Mouse (Mus musculus): ENCODE results near the gene 2410004B18Rik. TPM values are rescaled to one million over a fixed set of nuclear protein-coding genes. Genes with fewer than 3 reads are reported as not detected.

Gene 2410004B18Rik
- polyA plus RNA-seq, 1 experiment from 2014 or later: 52.7 TPM

DNA sequence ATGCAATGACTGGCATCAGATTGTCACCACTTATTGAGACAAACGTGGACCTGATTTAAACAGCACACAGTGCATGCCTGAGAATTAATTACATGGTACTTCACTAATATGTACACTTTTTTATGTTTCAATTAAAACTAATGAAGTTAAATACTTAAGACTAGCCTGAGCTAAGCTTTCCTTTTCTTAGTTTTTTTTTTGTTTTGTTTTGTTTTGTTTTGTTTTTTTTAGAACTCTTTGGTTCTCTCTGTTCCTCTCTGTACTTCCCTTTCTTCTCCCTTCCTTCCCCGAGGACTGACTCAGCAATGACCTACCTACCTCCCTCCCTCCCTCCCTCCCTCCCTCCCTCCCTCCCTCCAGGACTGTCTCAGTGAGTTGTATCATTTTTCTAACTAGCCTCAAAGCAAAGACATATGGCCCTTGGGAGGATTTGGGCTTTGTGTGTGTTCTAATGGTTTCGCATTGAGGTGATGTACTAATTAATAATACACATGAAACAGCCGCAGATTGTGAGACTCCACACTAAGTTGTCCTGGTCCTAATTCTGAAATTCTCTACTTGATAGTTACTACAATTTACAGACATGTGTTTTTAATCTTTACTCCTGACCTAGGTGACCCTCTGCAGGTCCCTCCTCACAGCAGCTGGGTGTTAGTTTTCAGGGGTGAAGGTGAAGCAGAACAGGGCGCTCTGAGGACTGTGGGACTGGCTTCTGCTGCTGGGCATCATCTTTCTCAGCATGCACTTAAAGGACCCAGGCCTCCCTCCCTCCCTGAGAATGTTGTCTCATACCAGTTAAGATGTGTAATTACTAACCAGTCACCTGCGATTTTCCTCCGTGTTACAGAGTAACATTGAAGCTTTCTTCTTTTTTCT, 8.1 kb upstream of the 2410004B18Rik start:
- Histone ChIP-seq H3K27ac (ENCODE audit: low read depth) (no peak overlapping the region), H3K4me1 (ENCODE audit: insufficient read depth) (peaks cover 9% of the 10 kb centered on the region; the same call in 1 of the 2 replicates), H3K9me3 (ENCODE audit: low read depth, low read length) (no peaks in the 10 kb centered on the region), H3K9ac (no peak overlapping the region), H3K27me3 (ENCODE audit: insufficient read depth, low read length) (no peaks in the 10 kb centered on the region), H3K36me3 (ENCODE audit: insufficient read depth) (peaks cover 52% of the 10 kb centered on the region), H3K4me3 (ENCODE audit: low read depth, low read length) (no peak overlapping the region), H3K4me2 (no peak overlapping the region)
- 67% methylated on average over 7 of the region's 7 CpGs for WGBS
- DNase-seq (no peak), ATAC-seq (ENCODE audit: insufficient read depth) (no peak)
- no peak for TF ChIP-seq CTCF (IDR thresholded peaks at IDR 0.05; ENCODE audit: low read depth)

DNA sequence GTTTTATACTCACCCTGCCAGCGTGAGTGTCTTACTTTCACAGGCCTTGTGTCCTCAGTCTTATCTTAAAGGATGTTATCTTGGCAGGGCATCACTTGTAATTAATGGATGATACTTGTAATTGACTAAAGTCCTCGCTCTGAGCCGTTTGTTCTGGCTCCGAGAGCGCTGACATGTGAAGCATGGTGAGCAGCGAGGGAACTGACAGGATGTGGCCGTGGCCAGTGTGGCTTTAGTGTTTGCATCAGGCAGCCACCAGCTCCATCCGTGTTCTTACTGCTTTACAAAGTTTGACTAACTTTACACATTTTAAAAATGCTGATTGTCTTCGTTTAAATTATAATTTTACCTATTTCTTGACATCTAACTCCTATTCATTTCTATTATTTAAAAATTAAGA, 4.0 kb upstream of the 2410004B18Rik start:
- TF ChIP-seq CTCF (IDR thresholded peaks at IDR 0.05; ENCODE audit: low read depth): no peak
- Histone ChIP-seq H3K9me3 (ENCODE audit: low read depth, low read length) (no peaks in the 10 kb centered on the region), H3K36me3 (ENCODE audit: insufficient read depth) (peaks cover 46% of the 10 kb centered on the region), H3K4me2 (no peak overlapping the region), H3K9ac (no peak overlapping the region), H3K27ac (ENCODE audit: low read depth) (no peak overlapping the region), H3K27me3 (ENCODE audit: insufficient read depth, low read length) (no peaks in the 10 kb centered on the region), H3K4me1 (ENCODE audit: insufficient read depth) (peaks cover 1% of the 10 kb centered on the region; the same call in 1 of the 2 replicates), H3K4me3 (ENCODE audit: low read depth, low read length) (no peak overlapping the region)
- WGBS: 42% methylated on average over 9 of the region's 9 CpGs
- ATAC-seq (ENCODE audit: insufficient read depth) (no peak), DNase-seq (no peak)

DNA sequence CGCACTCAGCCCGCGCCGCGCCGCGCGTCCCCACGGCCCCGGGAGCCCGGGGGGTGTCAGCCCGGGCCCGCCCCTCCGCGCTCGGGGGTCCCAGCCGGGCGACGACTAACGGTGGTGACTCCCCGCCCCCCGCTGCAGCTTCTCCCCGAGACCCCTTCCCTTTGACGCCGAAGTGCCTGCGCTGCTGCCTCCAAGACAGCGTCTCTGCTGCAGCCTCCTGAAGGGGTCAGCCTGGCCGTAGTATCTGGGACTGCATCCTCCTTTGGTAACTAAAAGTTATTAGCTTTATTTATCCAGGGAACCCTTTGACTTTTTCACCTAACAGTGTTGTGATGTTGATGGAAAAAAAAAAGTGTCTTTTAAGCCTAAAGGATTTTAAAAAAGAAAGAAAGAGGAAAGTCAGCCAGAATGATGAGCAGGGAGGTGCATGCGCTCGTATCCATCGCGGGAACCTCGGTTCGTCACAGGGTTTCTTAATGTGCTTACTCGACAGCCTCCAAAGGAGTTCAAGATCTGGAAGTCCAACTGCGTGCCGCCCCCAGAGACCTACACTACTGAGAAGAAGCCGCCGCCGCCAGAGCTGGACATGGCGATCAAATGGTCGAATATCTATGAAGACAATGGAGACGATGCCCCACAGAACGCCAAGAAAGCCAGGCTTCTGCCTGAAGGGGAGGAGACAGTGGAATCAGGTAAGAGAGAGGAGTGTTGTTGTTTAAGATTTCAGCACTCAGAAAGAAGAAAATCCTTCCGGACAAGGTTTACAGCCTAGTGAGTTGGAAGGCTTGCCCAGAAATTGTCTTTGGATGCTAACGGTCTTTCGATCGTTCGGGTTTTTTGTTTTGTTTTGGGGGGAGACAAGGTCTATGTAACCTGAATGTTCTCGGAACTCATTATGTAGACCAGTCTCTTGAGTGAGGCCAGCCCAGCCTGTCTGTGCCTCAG, 863 bp downstream of the 2410004B18Rik start:
- Histone ChIP-seq H3K4me3 (ENCODE audit: low read depth, low read length) (peak overlapping the region; percentile 96), H3K36me3 (ENCODE audit: insufficient read depth) (peaks cover 34% of the 10 kb centered on the region), H3K9ac (peak overlapping the region; percentile 88), H3K4me1 (ENCODE audit: insufficient read depth) (peaks cover 11% of the 10 kb centered on the region; the same call in 1 of the 2 replicates), H3K4me2 (peak overlapping the region; percentile 86), H3K9me3 (ENCODE audit: low read depth, low read length) (no peaks in the 10 kb centered on the region), H3K27me3 (ENCODE audit: insufficient read depth, low read length) (no peaks in the 10 kb centered on the region), H3K27ac (ENCODE audit: low read depth) (no peak overlapping the region)
- WGBS: 18% methylated on average over 49 of the region's 50 CpGs
- ATAC-seq (ENCODE audit: insufficient read depth): peak; percentile 22
- peak; percentile 29; the same call in 1 of the 2 replicates for TF ChIP-seq CTCF (IDR thresholded peaks at IDR 0.05; ENCODE audit: low read depth)
- peak; percentile 49 for DNase-seq

DNA sequence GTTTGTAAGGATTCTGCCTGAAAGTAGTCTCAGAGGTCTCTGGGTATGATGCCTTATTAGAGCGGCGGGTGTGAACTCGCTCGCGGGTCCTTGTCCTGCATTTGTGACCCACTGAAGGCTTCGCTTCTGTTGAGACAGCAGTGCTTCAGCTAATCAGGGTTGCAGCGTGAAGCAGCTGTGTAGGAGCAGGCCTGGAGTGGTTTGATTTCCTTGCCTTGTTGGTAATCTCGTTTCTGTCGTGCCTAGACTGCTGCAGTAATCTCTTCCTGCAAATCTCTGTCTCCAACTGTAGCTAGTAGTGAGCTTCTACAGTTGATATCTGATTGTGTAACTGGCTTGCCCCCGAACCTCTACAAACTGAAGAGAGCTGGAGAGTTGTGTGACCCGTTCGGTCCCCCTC, 1.6 kb downstream of the 2410004B18Rik start:
- H3K36me3 ChIP-seq (ENCODE audit: insufficient read depth): peaks cover 38% of the 10 kb centered on the region
- ATAC-seq (ENCODE audit: insufficient read depth): no peak
- H3K4me2 ChIP-seq: peak overlapping the region; percentile 86
- no peak for DNase-seq
- no peaks in the 10 kb centered on the region for H3K27me3 ChIP-seq (ENCODE audit: insufficient read depth, low read length)
- H3K9ac ChIP-seq: peak overlapping the region; percentile 88
- H3K4me3 ChIP-seq (ENCODE audit: low read depth, low read length): peak overlapping the region; percentile 96
- no peaks in the 10 kb centered on the region for H3K9me3 ChIP-seq (ENCODE audit: low read depth, low read length)
- no peak for TF ChIP-seq CTCF (IDR thresholded peaks at IDR 0.05; ENCODE audit: low read depth)
- no peak overlapping the region for H3K27ac ChIP-seq (ENCODE audit: low read depth)
- WGBS: 79% methylated on average over 12 of the region's 12 CpGs
- peaks cover 11% of the 10 kb centered on the region; the same call in 1 of the 2 replicates for H3K4me1 ChIP-seq (ENCODE audit: insufficient read depth)

- Histone ChIP-seq H3K27ac (ENCODE audit: low read depth) (no peak overlapping the region), H3K9me3 (ENCODE audit: low read depth, low read length) (no peaks in the 10 kb centered on the region), H3K27me3 (ENCODE audit: insufficient read depth, low read length) (no peaks in the 10 kb centered on the region), H3K36me3 (ENCODE audit: insufficient read depth) (peaks cover 39% of the 10 kb centered on the region), H3K4me3 (ENCODE audit: low read depth, low read length) (no peak overlapping the region), H3K4me1 (ENCODE audit: insufficient read depth) (peaks cover 11% of the 10 kb centered on the region; the same call in 1 of the 2 replicates), H3K4me2 (no peak overlapping the region), H3K9ac (no peak overlapping the region)
- 79% methylated on average over 4 of the region's 4 CpGs for WGBS
- TF ChIP-seq CTCF (IDR thresholded peaks at IDR 0.05; ENCODE audit: low read depth): no peak
- DNase-seq: no peak
- ATAC-seq (ENCODE audit: insufficient read depth): no peak
These were observed 2.2 kb downstream of the 2410004B18Rik start for GRCm38 (mm10) chr3:145939971-145940370.

GRCm38 (mm10) chr3:145941971-145942370, 4.2 kb downstream of the 2410004B18Rik start:
- ATAC-seq (ENCODE audit: insufficient read depth): no peak
- Histone ChIP-seq H3K4me1 (ENCODE audit: insufficient read depth) (peaks cover 11% of the 10 kb centered on the region; the same call in 1 of the 2 replicates), H3K4me3 (ENCODE audit: low read depth, low read length) (no peak overlapping the region), H3K4me2 (no peak overlapping the region), H3K9me3 (ENCODE audit: low read depth, low read length) (no peaks in the 10 kb centered on the region), H3K27ac (ENCODE audit: low read depth) (no peak overlapping the region), H3K9ac (no peak overlapping the region), H3K27me3 (ENCODE audit: insufficient read depth, low read length) (no peaks in the 10 kb centered on the region), H3K36me3 (ENCODE audit: insufficient read depth) (peaks cover 39% of the 10 kb centered on the region)
- DNase-seq: peak; percentile 88
- WGBS: 11% methylated on average over 3 of the region's 3 CpGs
- TF ChIP-seq CTCF (IDR thresholded peaks at IDR 0.05; ENCODE audit: low read depth): peak; percentile 95
